Mouse (Mus musculus): ENCODE results near the gene Ninj2.

DNA sequence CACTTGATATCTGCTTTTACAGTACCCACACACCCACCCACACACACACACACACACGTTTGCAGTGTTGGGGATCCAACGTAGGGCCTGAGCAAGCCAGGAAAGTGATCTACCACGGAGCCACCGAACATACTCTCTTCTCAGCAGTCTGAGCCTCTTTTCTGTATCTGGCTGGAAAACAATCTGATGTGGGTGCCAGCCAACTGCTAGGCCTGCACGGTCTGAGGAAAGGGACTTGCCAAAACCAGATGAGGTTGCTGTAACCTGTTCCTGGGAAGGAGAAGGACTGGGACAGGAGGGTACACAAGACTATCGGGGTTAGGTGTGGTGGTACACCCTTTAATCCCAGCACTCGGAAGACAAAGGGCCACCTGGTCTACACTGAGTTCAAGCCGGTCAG lies 150.1 kb downstream of the Ninj2 start:
- TF ChIP-seq CTCF (IDR thresholded peaks at IDR 0.05; ENCODE audit: low read depth) (no peak), EP300 (IDR thresholded peaks at IDR 0.05; ENCODE audit: low read depth) (no peak)

Measured in heart, postnatal 0 days (tissue).